Mouse (Mus musculus): ENCODE data around the gene Sh3bp5. TPM values are rescaled to one million over a fixed set of nuclear protein-coding genes. Genes with fewer than 3 reads are reported as not detected.
A peak's percentile ranks its signal among the peaks of the same experiment; 100 is the strongest.

Sh3bp5 gene
- polyA plus RNA-seq, 1 experiment from 2014 or later = 142 TPM

GRCm38 (mm10) chr14:31385406-31385805, 50.5 kb downstream of the Sh3bp5 start:
- peaks cover 57% of the 10 kb centered on the region for H3K4me1 ChIP-seq (replicated peaks)
- H3K36me3 ChIP-seq = peaks cover 45% of the 10 kb centered on the region
- no peaks in the 10 kb centered on the region for H3K27me3 ChIP-seq
- H3K9ac ChIP-seq = no peak overlapping the region
- no peak overlapping the region for H3K4me2 ChIP-seq
- H3K4me3 ChIP-seq = no peak overlapping the region
- ATAC-seq (ENCODE audit: low FRiP score) = no peak
- 96% methylated on average over 5 of the region's 5 CpGs for WGBS
- no peak overlapping the region for H3K27ac ChIP-seq
- H3K9me3 ChIP-seq = no peaks in the 10 kb centered on the region

GRCm38 (mm10) chr14:31384366-31385323, 51.2 kb downstream of the Sh3bp5 start:
- ATAC-seq (ENCODE audit: low FRiP score) = no peak
- 64% methylated on average over 13 of the region's 13 CpGs for WGBS
- H3K4me1 ChIP-seq (replicated peaks) = peaks cover 51% of the 10 kb centered on the region
- H3K9ac ChIP-seq = no peak overlapping the region
- H3K4me3 ChIP-seq = no peak overlapping the region
- no peaks in the 10 kb centered on the region for H3K9me3 ChIP-seq
- H3K27ac ChIP-seq = peak overlapping the region; percentile 14; the same call in 1 of the 2 replicates
- peaks cover 47% of the 10 kb centered on the region for H3K36me3 ChIP-seq
- no peaks in the 10 kb centered on the region for H3K27me3 ChIP-seq
- H3K4me2 ChIP-seq = no peak overlapping the region

GRCm38 (mm10) chr14:31383470-31384050, 52.3 kb downstream of the Sh3bp5 start:
- Histone ChIP-seq H3K27ac (no peak overlapping the region), H3K4me3 (no peak overlapping the region), H3K36me3 (peaks cover 56% of the 10 kb centered on the region), H3K9me3 (no peaks in the 10 kb centered on the region), H3K4me1 (replicated peaks) (peaks cover 46% of the 10 kb centered on the region), H3K9ac (no peak overlapping the region), H3K4me2 (no peak overlapping the region), H3K27me3 (no peaks in the 10 kb centered on the region)
- 68% methylated on average over 11 of the region's 11 CpGs for WGBS
- no peak for ATAC-seq (ENCODE audit: low FRiP score)

GRCm38 (mm10) chr14:31382276-31382675, 53.6 kb downstream of the Sh3bp5 start:
- no peak overlapping the region for H3K9ac ChIP-seq
- 88% methylated on average over 8 of the region's 8 CpGs for WGBS
- H3K4me2 ChIP-seq = no peak overlapping the region
- no peaks in the 10 kb centered on the region for H3K9me3 ChIP-seq
- no peak for ATAC-seq (ENCODE audit: low FRiP score)
- H3K27me3 ChIP-seq = no peaks in the 10 kb centered on the region
- no peak overlapping the region for H3K27ac ChIP-seq
- H3K4me1 ChIP-seq (replicated peaks) = peaks cover 33% of the 10 kb centered on the region
- peaks cover 64% of the 10 kb centered on the region for H3K36me3 ChIP-seq
- H3K4me3 ChIP-seq = no peak overlapping the region

GRCm38 (mm10) chr14:31376331-31376730, 59.5 kb downstream of the Sh3bp5 start:
- Histone ChIP-seq H3K4me3 (no peak overlapping the region), H3K9me3 (no peaks in the 10 kb centered on the region), H3K27ac (no peak overlapping the region), H3K9ac (no peak overlapping the region), H3K36me3 (peaks cover 77% of the 10 kb centered on the region), H3K4me2 (no peak overlapping the region), H3K4me1 (replicated peaks) (no peaks in the 10 kb centered on the region), H3K27me3 (no peaks in the 10 kb centered on the region)
- no peak for ATAC-seq (ENCODE audit: low FRiP score)
- WGBS = 95% methylated on average over 3 of the region's 3 CpGs

GRCm38 (mm10) chr14:31374390-31374789, 61.5 kb downstream of the Sh3bp5 start:
- Histone ChIP-seq H3K36me3 (peaks cover 91% of the 10 kb centered on the region), H3K9ac (no peak overlapping the region), H3K4me2 (no peak overlapping the region), H3K4me3 (no peak overlapping the region), H3K27me3 (no peaks in the 10 kb centered on the region), H3K9me3 (no peaks in the 10 kb centered on the region), H3K4me1 (replicated peaks) (no peaks in the 10 kb centered on the region), H3K27ac (no peak overlapping the region)
- WGBS = 94% methylated on average over 6 of the region's 6 CpGs
- no peak for ATAC-seq (ENCODE audit: low FRiP score)

GRCm38 (mm10) chr14:31369377-31369776, 66.5 kb downstream of the Sh3bp5 start:
- no peak overlapping the region for H3K9ac ChIP-seq
- no peak overlapping the region for H3K27ac ChIP-seq
- no peaks in the 10 kb centered on the region for H3K9me3 ChIP-seq
- no peaks in the 10 kb centered on the region for H3K27me3 ChIP-seq
- H3K36me3 ChIP-seq = peaks cover 74% of the 10 kb centered on the region
- 93% methylated on average over 3 of the region's 3 CpGs for WGBS
- no peak overlapping the region for H3K4me3 ChIP-seq
- no peak for ATAC-seq (ENCODE audit: low FRiP score)
- H3K4me1 ChIP-seq (replicated peaks) = no peaks in the 10 kb centered on the region
- no peak overlapping the region for H3K4me2 ChIP-seq

- Histone ChIP-seq H3K9ac (no peak overlapping the region), H3K9me3 (no peaks in the 10 kb centered on the region), H3K4me1 (replicated peaks) (no peaks in the 10 kb centered on the region), H3K27me3 (no peaks in the 10 kb centered on the region), H3K4me3 (no peak overlapping the region), H3K36me3 (peaks cover 73% of the 10 kb centered on the region), H3K27ac (no peak overlapping the region), H3K4me2 (no peak overlapping the region)
- ATAC-seq (ENCODE audit: low FRiP score) = no peak
- 96% methylated on average over 7 of the region's 7 CpGs for WGBS
Observed at GRCm38 (mm10) chr14:31367951-31368350, 67.9 kb downstream of the Sh3bp5 start.

GRCm38 (mm10) chr14:31365350-31365749, 70.5 kb downstream of the Sh3bp5 start:
- Histone ChIP-seq H3K4me1 (replicated peaks) (no peaks in the 10 kb centered on the region), H3K9me3 (no peaks in the 10 kb centered on the region)
- no peak for ATAC-seq (ENCODE audit: low FRiP score)

GRCm38 (mm10) chr14:31364589-31364988, 71.3 kb downstream of the Sh3bp5 start:
- H3K9me3 ChIP-seq = no peaks in the 10 kb centered on the region
- H3K9ac ChIP-seq = no peak overlapping the region
- no peak overlapping the region for H3K4me3 ChIP-seq
- no peak for ATAC-seq (ENCODE audit: low FRiP score)
- no peaks in the 10 kb centered on the region for H3K27me3 ChIP-seq
- peaks cover 73% of the 10 kb centered on the region for H3K36me3 ChIP-seq
- no peak overlapping the region for H3K27ac ChIP-seq
- 97% methylated on average over 4 of the region's 4 CpGs for WGBS
- H3K4me2 ChIP-seq = no peak overlapping the region
- no peaks in the 10 kb centered on the region for H3K4me1 ChIP-seq (replicated peaks)

More at GRCm38 (mm10) chr14:31365350-31365749, 70.5 kb downstream of the Sh3bp5 start:
- Histone ChIP-seq H3K27ac (no peak overlapping the region), H3K27me3 (no peaks in the 10 kb centered on the region), H3K36me3 (peaks cover 75% of the 10 kb centered on the region), H3K4me2 (no peak overlapping the region), H3K4me3 (no peak overlapping the region), H3K9ac (no peak overlapping the region)

- Histone ChIP-seq H3K9me3 (no peaks in the 10 kb centered on the region), H3K4me1 (replicated peaks) (no peaks in the 10 kb centered on the region), H3K36me3 (peaks cover 65% of the 10 kb centered on the region), H3K27me3 (no peaks in the 10 kb centered on the region), H3K27ac (no peak overlapping the region), H3K4me3 (no peak overlapping the region), H3K9ac (no peak overlapping the region), H3K4me2 (no peak overlapping the region)
- 92% methylated on average over 2 of the region's 2 CpGs for WGBS
- ATAC-seq (ENCODE audit: low FRiP score) = no peak
Observed at GRCm38 (mm10) chr14:31362236-31362635, 73.6 kb downstream of the Sh3bp5 start.

GRCm38 (mm10) chr14:31345367-31345766, 90.5 kb downstream of the Sh3bp5 start:
- Histone ChIP-seq H3K36me3 (peaks cover 56% of the 10 kb centered on the region), H3K9me3 (no peaks in the 10 kb centered on the region), H3K27me3 (no peaks in the 10 kb centered on the region), H3K9ac (no peak overlapping the region), H3K4me2 (no peak overlapping the region), H3K4me3 (no peak overlapping the region), H3K27ac (no peak overlapping the region), H3K4me1 (replicated peaks) (no peaks in the 10 kb centered on the region)
- WGBS = 94% methylated on average over 1 of the region's 1 CpGs
- ATAC-seq (ENCODE audit: low FRiP score) = no peak

All from hindbrain, embryonic 13.5 days (tissue).